Mouse (Mus musculus): ENCODE results near the gene Hcrtr2. TPM values are rescaled to one million over a fixed set of nuclear protein-coding genes. Genes with fewer than 3 reads are reported as not detected.

Hcrtr2 gene
- 0.25 and 0.53 TPM in 2 replicates for polyA plus RNA-seq (2016; fragmentation: Nextera tagmentation; extraction: Ambion mirVana)

DNA sequence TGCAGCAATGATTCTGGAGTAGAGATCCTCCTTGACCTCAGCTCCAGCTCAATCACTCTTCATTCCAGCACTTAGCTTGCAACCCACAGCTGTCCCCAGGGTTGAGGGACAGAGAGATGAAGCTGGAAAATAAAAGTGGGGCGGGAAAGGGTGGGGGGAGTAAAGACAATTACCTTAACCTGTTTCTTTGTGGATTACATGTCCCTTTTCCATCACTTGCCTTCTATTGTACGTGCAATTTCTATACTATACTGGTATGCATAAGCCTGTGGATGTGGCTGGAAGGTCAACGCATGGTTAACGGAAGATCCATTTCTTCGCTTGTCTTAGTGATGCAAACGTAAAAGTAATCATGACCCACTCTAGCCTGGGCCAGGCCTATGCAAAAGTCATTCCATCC is at the start of gene Hcrtr2:
Hcrtr2 (minus strand) TSS at position 101 of the 400 bp plus-strand sequence.
- Histone ChIP-seq H3K36me3 (no peaks in the 10 kb centered on the region), H3K4me3 (peak within 1 kb of the TSS; percentile 64), H3K27ac (no peak within 1 kb of the TSS), H3K4me1 (0 out of 2 replicates have a peak, but pooled peaks cover 3% of the 10 kb centered on the region), H3K9me3 (no peaks in the 10 kb centered on the region), H3K27me3 (ENCODE audit: insufficient read depth, poor library complexity, severe bottlenecking) (peaks cover 31% of the 10 kb centered on the region)
- WGBS = 77% methylated on average over 6 of the region's 6 CpGs
- DNase-seq (ENCODE audit: low spot score) = no peak

DNA sequence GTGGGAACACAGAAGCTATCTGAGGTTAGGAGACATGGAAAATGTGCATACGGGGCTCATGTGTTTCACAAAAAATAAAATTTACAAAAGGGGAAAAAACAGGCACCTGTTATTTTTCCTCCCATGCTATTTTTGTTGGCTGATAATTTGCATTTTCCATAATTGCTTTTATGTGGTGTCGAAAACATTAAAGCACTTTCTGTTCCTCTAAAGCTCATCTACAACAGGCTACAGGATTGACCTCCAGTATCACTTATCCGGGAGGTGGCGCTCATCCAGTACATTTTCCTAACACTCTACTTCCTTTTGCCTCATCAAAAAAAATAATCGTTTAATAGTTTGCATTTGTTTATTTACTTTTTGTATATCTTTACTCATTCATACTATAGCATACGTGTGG is 41.2 kb upstream of the Hcrtr2 start:
- Histone ChIP-seq H3K27me3 (ENCODE audit: insufficient read depth, poor library complexity, severe bottlenecking) (no peaks in the 10 kb centered on the region), H3K36me3 (no peaks in the 10 kb centered on the region), H3K4me3 (no peak overlapping the region), H3K4me1 (no peaks in the 10 kb centered on the region), H3K9me3 (no peaks in the 10 kb centered on the region), H3K27ac (no peak overlapping the region)
- no peak for DNase-seq (ENCODE audit: low spot score)
- WGBS = 80% methylated on average over 6 of the region's 6 CpGs

DNA sequence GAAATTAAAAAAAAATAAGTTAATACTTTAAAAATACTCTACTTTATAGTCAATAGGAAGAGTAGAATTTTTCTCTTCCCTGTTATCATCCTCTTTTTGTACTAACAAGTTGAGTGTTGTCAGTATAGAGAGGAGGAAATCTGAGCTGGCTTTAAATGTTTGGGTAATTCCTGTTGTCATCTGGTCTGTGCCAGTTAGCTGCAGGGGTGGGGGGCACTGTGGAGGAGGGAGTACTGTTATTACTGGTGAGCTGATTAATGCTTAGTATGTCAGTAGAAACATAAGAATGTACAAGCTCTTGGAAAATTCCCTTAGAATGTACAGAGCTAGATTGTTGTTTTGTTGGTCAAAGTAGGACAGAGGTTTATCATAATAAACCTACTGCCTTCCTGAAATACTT is 36.7 kb upstream of the Hcrtr2 start:
- Histone ChIP-seq H3K27me3 (ENCODE audit: insufficient read depth, poor library complexity, severe bottlenecking) (no peaks in the 10 kb centered on the region), H3K27ac (no peak overlapping the region), H3K4me1 (no peaks in the 10 kb centered on the region), H3K9me3 (no peaks in the 10 kb centered on the region), H3K4me3 (no peak overlapping the region), H3K36me3 (no peaks in the 10 kb centered on the region)
- no peak for DNase-seq (ENCODE audit: low spot score)

DNA sequence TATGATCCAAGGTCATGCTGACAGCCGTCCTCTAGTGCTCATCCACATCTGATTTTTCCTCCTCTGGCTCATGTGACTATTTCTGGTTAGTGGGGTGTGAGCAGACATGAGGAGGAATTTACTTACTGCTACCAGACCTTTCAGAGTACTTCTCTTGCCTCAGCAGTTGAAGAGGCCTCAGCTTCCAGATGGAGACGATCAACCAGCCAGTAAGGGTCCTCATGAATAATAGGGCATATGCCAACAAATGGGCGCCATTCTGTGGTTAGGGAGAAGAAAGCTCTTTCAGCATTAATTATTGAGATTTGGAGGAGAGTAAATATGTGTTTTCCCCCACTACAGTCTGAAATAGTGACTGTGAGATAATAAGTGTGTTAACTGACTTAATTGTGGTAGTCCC is 28.7 kb upstream of the Hcrtr2 start:
- WGBS = 70% methylated on average over 3 of the region's 3 CpGs
- Histone ChIP-seq H3K36me3 (no peaks in the 10 kb centered on the region), H3K27ac (no peak overlapping the region), H3K4me1 (no peaks in the 10 kb centered on the region), H3K27me3 (ENCODE audit: insufficient read depth, poor library complexity, severe bottlenecking) (no peaks in the 10 kb centered on the region), H3K4me3 (no peak overlapping the region), H3K9me3 (no peaks in the 10 kb centered on the region)
- no peak for DNase-seq (ENCODE audit: low spot score)

DNA sequence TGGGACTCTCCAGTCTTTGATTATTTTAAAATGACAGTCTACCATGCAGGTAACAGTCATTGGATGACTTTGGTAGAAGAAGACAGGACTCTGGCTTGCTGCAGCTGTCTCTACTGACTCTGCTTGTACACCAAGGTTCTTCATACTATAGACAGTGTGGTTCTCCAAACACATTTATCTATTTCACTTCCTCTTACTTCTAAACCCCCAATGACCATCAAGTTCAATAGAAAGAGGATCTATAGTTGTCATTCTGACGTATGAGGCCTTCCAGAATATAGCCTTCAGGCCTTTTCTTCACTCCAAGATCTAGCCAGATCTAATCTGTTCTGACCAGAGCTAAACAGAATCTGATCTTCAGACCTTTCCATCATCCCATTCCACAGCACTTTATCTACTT is 23.6 kb upstream of the Hcrtr2 start:
- Histone ChIP-seq H3K27ac (no peak overlapping the region), H3K36me3 (no peaks in the 10 kb centered on the region), H3K9me3 (no peaks in the 10 kb centered on the region), H3K27me3 (ENCODE audit: insufficient read depth, poor library complexity, severe bottlenecking) (no peaks in the 10 kb centered on the region), H3K4me3 (no peak overlapping the region), H3K4me1 (no peaks in the 10 kb centered on the region)
- WGBS = 74% methylated on average over 1 of the region's 1 CpGs
- no peak for DNase-seq (ENCODE audit: low spot score)

DNA sequence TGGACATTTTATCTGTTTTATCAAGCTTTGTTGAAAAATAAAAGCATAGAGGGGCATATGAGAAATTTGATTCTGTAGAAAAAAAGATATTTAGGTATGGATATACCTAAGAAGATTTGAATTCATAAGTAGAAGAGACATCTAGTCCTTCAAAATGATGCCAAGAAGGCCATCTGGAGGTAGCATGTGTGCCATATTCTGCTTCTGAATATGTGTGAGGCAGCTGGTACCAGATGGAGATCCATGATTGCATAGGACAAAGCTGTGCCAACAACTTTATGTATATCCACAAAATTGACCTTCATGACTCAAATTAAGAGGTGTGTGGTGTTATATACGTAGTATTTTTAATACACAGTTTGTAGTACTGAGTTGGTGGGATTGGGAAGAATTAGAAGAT is 7.4 kb upstream of the Hcrtr2 start:
- 74% methylated on average over 1 of the region's 1 CpGs for WGBS
- no peak for DNase-seq (ENCODE audit: low spot score)
- H3K36me3 ChIP-seq = no peaks in the 10 kb centered on the region
- no peaks in the 10 kb centered on the region for H3K4me1 ChIP-seq
- no peaks in the 10 kb centered on the region for H3K27me3 ChIP-seq (ENCODE audit: insufficient read depth, poor library complexity, severe bottlenecking)
- H3K4me3 ChIP-seq = no peak overlapping the region
- H3K9me3 ChIP-seq = no peaks in the 10 kb centered on the region
- no peak overlapping the region for H3K27ac ChIP-seq

DNA sequence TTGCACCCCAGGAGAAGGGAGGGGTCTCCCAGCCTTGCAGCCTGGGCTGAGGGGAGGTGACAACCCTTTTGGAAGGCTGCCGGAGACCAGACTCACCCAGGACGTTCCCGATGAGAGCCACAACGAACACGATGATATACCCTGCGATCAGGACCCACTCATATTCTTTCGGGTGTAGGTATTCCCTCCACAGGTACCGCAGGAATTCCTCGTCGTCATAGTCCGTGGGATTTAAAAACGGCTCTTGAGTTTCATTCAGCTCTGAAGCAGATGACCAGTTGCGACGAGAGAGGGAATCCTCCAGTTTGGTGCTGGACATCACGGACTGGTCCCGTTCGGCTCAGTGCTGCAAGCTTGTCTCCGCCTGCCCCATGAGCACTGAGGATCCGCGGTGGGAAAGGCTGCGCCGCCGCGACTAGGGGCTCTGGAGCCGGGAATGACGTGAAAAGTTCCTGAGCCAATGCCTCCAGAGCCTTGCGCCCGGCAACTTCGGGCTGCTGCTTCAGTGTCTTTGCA is 412 bp downstream of the Hcrtr2 start:
- Histone ChIP-seq H3K27ac (no peak overlapping the region), H3K27me3 (ENCODE audit: insufficient read depth, poor library complexity, severe bottlenecking) (peaks cover 31% of the 10 kb centered on the region), H3K36me3 (no peaks in the 10 kb centered on the region), H3K4me1 (0 out of 2 replicates have a peak, but pooled peaks cover 3% of the 10 kb centered on the region), H3K4me3 (peak overlapping the region; percentile 64), H3K9me3 (no peaks in the 10 kb centered on the region)
- DNase-seq (ENCODE audit: low spot score) = peak; percentile 77
- under 1% methylated on average over 29 of the region's 29 CpGs for WGBS

DNA sequence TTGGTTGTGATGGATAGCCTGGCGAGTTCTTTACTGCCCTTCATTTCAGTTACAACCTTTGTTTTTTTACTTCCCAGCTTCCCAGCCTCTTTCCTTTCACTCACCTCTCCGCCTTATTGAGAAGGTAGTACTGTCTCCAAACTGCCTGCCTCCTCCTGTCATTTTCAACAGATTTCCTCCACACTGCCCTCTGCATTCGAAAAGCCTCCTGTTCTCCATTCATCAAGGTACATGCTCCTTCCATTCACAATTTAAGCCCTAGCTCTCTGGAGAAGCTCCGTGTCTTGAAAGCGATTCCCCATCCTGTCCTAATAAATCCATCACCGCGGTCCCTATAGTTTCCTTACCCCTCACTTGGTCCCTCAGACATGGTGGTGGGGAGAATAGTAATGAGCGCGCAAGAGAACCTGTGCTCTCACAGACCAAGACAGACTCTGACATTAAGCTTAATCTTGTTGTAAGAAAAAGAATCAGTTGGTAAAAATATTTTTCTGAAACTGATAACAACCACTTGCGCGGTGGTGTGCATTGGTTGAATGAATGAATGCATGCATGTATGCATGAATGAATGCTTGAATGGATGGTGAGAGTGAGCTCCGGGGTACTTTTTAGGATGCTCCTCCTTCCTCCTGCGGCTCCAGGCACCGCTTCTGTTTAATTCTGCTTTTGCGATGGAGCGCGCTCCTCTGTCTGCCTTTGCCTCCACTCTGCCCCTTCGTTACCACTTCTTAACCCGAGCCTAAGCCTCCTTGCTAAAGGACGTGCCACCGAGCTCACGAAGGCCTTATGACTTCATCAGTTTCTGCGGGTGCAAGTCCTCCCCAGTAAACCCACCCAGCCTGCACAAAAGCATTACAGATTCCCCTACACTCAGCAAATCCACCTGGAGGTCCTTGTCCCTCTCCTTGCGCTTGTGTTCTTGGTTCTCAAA is 1.3 kb downstream of the Hcrtr2 start:
- H3K27me3 ChIP-seq (ENCODE audit: insufficient read depth, poor library complexity, severe bottlenecking) = peaks cover 31% of the 10 kb centered on the region

DNA sequence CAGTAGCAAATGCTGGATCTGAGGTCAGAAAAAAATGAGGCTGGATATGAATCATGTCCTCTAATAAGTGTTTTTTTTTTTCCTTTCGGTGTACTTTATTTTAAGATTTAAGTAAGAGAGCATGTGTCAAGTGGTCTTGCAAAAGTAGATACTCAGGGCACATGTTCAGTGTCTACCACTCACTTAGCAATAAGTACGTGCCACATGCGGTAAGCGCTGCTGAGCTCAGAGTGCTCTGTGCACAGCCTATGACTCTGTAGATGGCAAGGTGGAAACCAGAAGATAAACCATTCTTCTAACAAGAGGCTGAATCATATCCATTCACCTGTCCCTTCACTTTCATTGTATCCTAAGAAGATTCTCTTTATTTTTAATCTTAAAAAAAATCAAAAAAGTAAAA is 2.1 kb downstream of the Hcrtr2 start:
- 0 out of 2 replicates have a peak, but pooled peaks cover 3% of the 10 kb centered on the region for H3K4me1 ChIP-seq
- no peaks in the 10 kb centered on the region for H3K36me3 ChIP-seq
- H3K9me3 ChIP-seq = no peaks in the 10 kb centered on the region
- H3K4me3 ChIP-seq = no peak overlapping the region
- 74% methylated on average over 4 of the region's 4 CpGs for WGBS
- H3K27me3 ChIP-seq (ENCODE audit: insufficient read depth, poor library complexity, severe bottlenecking) = peaks cover 31% of the 10 kb centered on the region
- DNase-seq (ENCODE audit: low spot score) = no peak
- no peak overlapping the region for H3K27ac ChIP-seq

More for the DNA sequence above, 1.3 kb downstream of the Hcrtr2 start:
- H3K4me3 ChIP-seq = peak overlapping the region; percentile 64
- H3K4me1 ChIP-seq = 0 out of 2 replicates have a peak, but pooled peaks cover 3% of the 10 kb centered on the region
- H3K27ac ChIP-seq = no peak overlapping the region
- no peaks in the 10 kb centered on the region for H3K9me3 ChIP-seq
- 10% methylated on average over 24 of the region's 24 CpGs for WGBS
- H3K36me3 ChIP-seq = no peaks in the 10 kb centered on the region
- no peak for DNase-seq (ENCODE audit: low spot score)

DNA sequence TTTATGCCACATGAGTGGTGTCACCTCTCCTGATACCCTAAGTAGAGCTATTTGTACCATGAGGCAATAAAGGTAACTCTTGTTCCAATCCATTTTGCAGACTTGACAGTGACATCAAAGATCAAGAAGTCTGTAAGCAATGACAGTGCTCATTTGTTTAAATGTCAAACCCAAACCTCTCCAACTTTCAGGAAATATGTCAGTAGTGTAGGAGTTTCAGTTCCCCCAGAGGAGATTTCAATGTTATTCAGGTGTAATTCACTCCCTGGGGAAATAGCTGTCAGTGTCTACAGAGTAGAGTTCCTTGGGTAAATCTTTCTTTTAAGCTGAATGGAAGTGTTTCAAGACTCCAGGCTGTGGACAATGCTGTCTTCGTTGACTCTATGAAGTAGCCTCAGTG is 2.9 kb downstream of the Hcrtr2 start:
- peaks cover 31% of the 10 kb centered on the region for H3K27me3 ChIP-seq (ENCODE audit: insufficient read depth, poor library complexity, severe bottlenecking)
- 0 out of 2 replicates have a peak, but pooled peaks cover 3% of the 10 kb centered on the region for H3K4me1 ChIP-seq
- DNase-seq (ENCODE audit: low spot score) = no peak
- no peaks in the 10 kb centered on the region for H3K36me3 ChIP-seq
- 77% methylated on average over 1 of the region's 1 CpGs for WGBS
- H3K9me3 ChIP-seq = no peaks in the 10 kb centered on the region
- no peak overlapping the region for H3K27ac ChIP-seq
- no peak overlapping the region for H3K4me3 ChIP-seq

DNA sequence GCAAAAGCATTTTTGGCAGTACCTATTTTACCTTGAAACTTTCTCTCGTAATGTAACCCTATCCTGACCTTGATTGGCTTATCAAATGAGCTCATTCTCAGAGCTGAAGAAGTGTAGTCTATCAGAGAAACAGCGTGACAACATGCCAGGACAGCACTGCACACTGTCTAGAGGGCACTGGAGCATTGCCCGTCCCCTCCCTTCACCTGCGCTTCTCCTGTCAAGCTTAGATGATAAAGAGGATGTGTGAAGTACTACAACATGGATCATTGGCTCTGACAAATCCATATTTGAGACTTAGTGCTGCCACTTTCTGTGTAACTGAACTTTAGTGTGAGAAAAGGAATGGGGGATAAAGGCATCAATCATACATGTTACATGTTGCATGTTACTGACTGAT is 5.4 kb downstream of the Hcrtr2 start:
- 63% methylated on average over 4 of the region's 4 CpGs for WGBS
- Histone ChIP-seq H3K27ac (no peak overlapping the region), H3K4me3 (no peak overlapping the region), H3K4me1 (no peaks in the 10 kb centered on the region), H3K27me3 (ENCODE audit: insufficient read depth, poor library complexity, severe bottlenecking) (peaks cover 17% of the 10 kb centered on the region), H3K9me3 (no peaks in the 10 kb centered on the region), H3K36me3 (no peaks in the 10 kb centered on the region)
- DNase-seq (ENCODE audit: low spot score) = no peak

DNA sequence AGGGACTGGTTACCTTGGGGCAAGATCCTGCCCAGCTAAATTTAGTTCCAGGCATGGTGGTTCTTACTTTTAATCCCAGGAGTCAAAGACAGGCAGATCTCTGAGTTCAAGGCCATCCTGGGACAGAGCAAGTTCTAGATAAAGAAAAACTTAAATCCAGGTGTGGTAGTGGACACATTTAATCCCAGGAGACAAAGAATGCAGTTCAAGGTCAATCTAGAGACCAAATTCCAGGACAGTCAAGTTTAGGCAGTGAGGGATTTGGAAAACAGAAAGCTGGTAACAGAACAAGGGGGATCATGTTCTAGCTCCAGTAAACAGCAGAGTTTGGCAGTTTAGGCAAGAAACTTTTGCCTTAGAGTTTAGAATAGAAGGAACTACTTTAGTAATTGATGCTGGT is 8.6 kb downstream of the Hcrtr2 start:
- no peaks in the 10 kb centered on the region for H3K27me3 ChIP-seq (ENCODE audit: insufficient read depth, poor library complexity, severe bottlenecking)
- DNase-seq (ENCODE audit: low spot score) = no peak
- no peaks in the 10 kb centered on the region for H3K9me3 ChIP-seq
- no peak overlapping the region for H3K4me3 ChIP-seq
- no peaks in the 10 kb centered on the region for H3K36me3 ChIP-seq
- no peak overlapping the region for H3K27ac ChIP-seq
- H3K4me1 ChIP-seq = no peaks in the 10 kb centered on the region

DNA sequence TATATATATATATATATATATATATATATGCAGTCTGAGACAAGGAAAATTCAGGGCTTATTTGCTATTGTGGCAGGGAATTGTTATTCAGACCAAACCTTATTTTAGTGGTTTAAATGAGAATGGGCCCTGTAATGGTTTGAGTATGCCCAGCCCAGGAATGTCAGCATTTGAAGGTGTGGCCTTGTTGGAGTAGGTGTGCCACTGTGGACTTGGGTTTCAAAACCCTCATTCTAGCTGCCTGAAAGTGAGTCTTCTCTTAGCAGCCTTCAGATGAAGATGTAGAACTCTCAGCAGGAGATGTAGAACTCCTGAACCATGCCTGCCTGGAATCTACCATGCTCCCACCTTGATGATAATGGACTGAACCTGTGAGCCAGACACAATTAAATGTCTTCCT is 9.7 kb downstream of the Hcrtr2 start:
- H3K4me3 ChIP-seq = no peak overlapping the region
- H3K27me3 ChIP-seq (ENCODE audit: insufficient read depth, poor library complexity, severe bottlenecking) = no peaks in the 10 kb centered on the region
- no peaks in the 10 kb centered on the region for H3K36me3 ChIP-seq
- H3K27ac ChIP-seq = no peak overlapping the region
- no peak for DNase-seq (ENCODE audit: low spot score)
- no peaks in the 10 kb centered on the region for H3K9me3 ChIP-seq
- H3K4me1 ChIP-seq = no peaks in the 10 kb centered on the region

Measured in heart, embryonic 10.5 days (tissue).